Mouse (Mus musculus): ENCODE data around the gene Cep135.

The Cep135 gene

DNA sequence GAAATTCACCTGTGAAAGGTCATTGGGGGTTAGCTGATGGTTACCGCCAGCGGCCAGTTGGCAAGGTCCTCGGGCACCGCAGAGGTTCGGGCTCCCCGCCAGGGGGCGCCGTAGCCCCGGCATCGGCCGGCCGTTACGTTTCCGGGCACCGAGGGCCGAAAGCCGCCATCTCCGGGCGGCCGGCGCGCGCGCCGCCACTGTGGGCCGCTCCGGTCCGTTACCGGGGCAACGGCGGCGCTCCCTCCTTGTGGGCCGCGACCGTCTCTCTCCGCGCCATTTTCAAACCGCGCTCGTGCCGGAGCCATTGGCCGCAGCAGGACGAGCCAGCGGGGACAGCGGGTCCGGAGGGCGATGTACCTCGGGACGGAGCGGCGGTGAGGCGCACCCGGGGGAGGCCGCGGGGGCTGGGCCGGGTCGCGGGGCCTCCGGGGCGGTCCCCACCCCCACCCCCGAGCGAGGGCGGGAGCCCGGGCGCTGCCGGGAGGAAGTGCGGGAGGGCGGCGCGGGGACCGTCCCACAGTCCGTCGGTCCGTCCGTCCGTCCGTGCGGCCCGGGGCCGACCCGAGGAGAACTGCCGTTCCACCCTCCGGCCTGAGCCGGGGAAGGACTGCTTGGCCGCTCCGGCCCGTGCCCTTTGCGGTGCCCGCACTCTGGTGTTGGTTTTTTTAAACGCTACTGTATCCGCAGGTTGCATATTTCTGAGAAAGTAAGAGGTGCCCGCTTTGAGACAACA lies at the start of gene Cep135:
Gene Cep135, plus strand, starts transcription at position 148 of the 733 bp plus-strand sequence.
- peak; percentile 85 for DNase-seq (ENCODE audit: low read depth, low spot score)

- peak; percentile 98 for DNase-seq (ENCODE audit: low read depth, low spot score)
Measured at GRCm38 (mm10) chr5:76540181-76540580, 48.3 kb upstream of the Cep135 start.

DNA sequence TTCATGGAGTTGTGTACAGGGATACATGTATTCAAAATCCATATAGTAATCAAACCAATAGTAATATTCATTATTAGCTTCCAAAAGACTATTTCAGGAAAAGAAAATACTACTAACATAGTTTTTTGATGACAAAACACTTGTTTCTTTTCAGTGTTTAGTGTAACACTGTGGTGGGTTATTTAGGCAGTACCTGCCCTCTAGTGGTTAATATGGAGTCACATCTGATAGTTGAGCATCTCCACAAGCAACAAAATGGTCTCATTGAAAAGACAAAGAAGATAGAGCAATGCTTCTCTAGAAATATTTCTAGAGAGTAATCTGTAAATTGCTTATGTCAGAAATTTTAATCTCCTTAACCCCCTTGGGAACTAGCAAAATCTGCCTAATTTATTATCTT lies 47.7 kb upstream of the Cep135 start:
- peak; percentile 78 for DNase-seq (ENCODE audit: low read depth, low spot score)

- no peak for DNase-seq (ENCODE audit: low read depth, low spot score)
Measured at GRCm38 (mm10) chr5:76543200-76543599, 45.3 kb upstream of the Cep135 start.

GRCm38 (mm10) chr5:76550426-76550825 lies 38.1 kb upstream of the Cep135 start:
- no peak for DNase-seq (ENCODE audit: low read depth, low spot score)

DNA sequence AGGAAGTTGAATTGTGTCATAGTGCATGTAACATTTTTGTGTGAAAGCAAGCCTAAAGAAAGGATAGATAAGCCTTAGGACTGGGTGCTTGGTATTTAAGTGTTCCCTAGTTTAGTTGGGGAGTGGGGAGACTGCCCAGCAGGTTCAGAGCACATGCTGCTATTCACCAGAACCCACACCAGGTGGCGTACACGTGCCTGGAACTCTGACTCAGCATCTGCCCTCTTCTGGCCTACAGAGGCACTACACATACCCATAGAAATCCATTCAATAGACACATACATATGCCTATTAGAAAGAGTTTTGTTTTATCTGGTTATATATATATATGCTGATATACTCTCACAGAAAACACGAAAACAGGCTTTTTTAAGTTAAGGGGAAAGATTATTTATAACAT lies 23.2 kb upstream of the Cep135 start:
- peak; percentile 84 for DNase-seq (ENCODE audit: low read depth, low spot score)

- DNase-seq (ENCODE audit: low read depth, low spot score): no peak
Measured at GRCm38 (mm10) chr5:76574251-76574650, 14.2 kb upstream of the Cep135 start.

DNA sequence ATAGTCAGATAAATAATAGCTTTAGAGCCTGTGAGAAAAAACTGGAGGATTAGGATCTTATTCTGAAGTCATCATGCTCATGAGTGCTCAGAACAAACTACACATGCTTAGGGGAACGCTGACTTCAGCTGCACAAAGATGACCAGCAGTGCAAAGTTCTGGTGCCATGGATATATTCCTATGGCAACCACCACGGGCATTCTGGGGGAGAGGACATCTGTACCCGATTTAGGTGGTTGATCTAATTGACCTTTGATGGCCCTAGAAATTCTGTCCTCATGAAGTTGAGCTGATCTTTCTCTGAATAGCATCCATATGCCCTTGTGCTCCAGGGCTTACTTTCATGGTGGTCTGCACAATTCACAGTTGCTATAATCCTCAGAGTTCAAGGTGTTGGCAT lies 11.5 kb upstream of the Cep135 start:
- no peak for DNase-seq (ENCODE audit: low read depth, low spot score)

DNA sequence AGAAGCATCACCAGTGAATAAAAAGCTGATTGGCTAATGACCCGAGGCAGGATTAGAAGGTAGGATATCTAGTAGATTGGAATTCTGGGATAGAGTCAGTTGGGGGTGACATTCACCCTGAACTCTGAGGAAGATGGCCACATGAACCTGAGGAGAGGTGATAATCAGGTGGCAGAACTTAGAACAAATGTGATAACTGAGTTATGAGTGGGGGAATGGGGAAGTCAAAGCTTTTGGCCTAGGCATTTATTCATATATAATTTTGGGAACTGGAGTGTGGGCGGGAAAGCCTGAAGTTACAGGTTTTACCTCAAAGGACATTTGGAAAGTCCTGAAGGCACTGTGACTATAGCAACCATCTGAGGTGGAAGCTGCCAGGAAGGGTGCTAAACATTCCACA lies 3.1 kb upstream of the Cep135 start:
- no peak for DNase-seq (ENCODE audit: low read depth, low spot score)

GRCm38 (mm10) chr5:76589311-76589710 lies 813 bp downstream of the Cep135 start:
- DNase-seq (ENCODE audit: low read depth, low spot score): no peak

DNA sequence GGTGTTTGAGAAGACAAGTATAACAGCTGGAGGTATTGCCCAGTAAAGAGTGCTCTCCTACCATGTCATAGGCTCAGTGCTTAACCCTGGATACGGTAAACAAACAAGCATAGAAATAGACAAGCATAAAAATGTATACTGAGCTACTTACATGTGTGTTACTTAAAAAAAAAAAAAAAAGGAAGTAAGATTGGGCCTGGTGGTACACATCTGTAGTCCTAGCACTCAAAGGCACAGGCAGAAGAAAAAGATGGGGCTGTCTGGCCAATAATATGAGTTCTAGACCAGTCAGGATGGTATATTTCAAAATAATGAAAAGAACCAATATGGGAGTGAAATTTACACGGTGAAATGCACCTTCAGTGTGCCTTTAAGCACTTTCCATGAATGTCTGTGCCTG lies 1.5 kb downstream of the Cep135 start:
- DNase-seq (ENCODE audit: low read depth, low spot score): no peak

- DNase-seq (ENCODE audit: low read depth, low spot score): no peak
Measured at GRCm38 (mm10) chr5:76591885-76592284, 3.4 kb downstream of the Cep135 start.

DNA sequence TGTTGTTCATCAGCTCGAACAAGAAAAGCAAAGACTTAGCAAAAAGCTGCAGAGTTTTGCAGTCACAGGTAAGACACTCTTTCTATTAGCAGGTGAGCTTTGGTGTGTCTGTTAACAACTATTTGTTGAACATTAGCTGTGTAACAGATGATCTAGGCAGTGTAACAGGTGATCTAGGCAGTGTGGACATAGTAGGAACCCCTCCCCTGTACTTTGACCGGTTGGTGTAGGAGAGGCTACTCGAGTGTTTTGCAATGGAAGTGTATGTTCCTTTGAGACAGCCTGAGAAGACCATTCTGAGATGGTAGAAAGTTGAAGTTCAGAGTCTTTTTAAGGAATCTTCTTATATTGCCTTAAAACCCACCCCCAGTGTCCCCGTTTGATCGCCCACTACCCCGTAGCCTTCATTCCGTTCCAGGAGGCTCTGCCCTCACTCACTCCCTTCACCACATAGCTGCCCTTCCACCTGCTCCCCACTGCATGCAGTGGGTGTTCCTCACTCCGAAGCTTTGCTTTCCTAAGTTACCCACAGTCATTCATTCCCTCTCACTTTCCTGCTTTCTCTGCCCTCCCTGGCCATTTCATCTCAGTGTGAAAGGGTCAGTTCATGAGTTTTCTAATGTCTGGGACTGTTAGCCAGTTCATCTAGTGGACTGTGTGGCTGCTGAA lies 21.3 kb downstream of the Cep135 start:
- no peak for DNase-seq (ENCODE audit: low read depth, low spot score)

DNA sequence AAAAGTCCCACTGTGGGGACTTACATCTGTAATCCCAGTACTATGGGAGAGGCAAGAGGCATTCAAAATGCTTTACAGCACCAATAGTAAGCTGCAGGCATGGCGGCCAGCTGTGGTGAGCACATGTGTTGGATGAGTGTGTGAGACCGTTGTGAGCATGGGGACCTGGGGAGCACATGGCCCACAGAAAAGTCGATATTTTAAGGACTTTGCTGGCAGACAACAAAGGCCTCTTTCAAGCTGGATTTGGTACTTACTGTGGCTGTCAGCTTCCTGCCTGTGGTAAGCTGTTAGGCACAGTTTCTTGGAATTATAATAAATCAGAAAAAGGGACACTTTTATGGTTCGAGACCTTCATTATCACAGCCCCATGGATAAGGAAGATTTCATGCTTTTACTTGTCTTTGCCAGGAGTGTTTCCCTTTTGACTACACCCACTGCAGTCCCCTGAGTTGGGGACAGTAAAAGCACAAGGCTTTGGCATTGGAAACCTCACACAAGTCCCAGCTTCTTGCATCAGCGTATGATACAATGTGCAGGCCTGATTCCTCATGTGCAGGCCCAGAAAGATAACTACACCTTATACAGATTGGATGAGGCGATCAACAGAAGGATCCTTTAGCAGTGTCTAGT lies 24.5 kb downstream of the Cep135 start:
- DNase-seq (ENCODE audit: low read depth, low spot score): no peak

DNA sequence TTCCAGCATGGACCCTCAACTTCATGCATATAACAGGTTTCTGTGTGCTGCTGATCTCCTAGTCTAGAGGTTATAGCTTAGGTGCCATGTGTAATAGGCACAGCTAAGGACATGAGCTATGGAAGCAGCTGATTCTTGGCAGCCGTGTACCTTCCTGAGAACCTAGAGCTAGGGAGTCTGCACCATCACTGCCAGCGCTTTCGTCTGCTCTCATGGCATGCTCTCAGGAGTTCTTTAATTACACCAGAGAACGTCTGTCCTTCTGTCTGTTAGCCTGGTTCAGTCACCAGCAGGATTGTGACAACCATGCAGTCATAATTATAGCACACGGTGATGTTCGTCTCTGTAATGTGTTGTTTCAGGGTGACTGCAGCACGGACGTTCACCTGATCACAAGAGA lies 26.8 kb downstream of the Cep135 start:
- DNase-seq (ENCODE audit: low read depth, low spot score): no peak

- no peak for DNase-seq (ENCODE audit: low read depth, low spot score)
Measured at GRCm38 (mm10) chr5:76616196-76616747, 27.8 kb downstream of the Cep135 start.

GRCm38 (mm10) chr5:76618750-76619149 lies 30.3 kb downstream of the Cep135 start:
- DNase-seq (ENCODE audit: low read depth, low spot score): no peak

GRCm38 (mm10) chr5:76623759-76624158 lies 35.3 kb downstream of the Cep135 start:
- DNase-seq (ENCODE audit: low read depth, low spot score): no peak

DNA sequence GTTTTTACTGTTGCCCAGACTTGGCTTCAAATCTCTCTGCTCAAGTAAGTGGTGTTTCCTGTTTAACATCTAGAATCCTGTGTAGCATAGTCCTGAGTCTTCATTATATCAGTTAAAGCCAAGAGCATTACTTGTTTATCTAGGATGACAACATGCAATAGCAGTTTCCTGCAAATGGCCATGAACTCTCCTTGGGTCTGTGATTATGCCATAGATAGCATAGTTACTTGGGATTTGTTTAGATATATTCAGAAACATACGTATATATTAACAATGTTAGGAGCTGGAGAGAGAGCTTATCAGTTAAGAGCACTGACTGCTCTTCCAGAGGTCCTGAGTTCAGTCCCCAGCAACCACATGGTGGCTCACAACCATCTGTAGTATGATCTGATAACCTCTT lies 39.3 kb downstream of the Cep135 start:
- no peak for DNase-seq (ENCODE audit: low read depth, low spot score)

- DNase-seq (ENCODE audit: low read depth, low spot score): no peak
Measured at GRCm38 (mm10) chr5:76634012-76634411, 45.5 kb downstream of the Cep135 start.

DNA sequence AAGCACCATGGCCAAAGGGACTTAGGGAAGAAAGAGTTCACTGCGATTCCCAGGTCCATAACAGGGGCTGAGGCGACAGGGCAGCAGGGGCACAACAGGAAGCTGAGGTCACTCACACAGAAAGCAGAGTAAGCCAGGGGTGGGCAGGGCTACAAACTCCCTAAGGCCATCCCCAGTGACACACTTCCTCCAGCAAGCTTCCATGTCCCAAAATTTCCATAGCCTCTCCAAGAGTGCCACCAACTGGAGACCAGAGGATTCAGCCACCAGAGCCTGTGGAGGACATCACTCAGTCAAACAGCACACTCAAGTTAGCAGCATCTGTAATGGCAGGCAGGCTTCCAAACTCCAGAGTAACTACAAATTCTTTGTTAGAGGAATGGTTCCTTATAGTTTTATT lies 47.1 kb downstream of the Cep135 start:
- peak; percentile 27 for DNase-seq (ENCODE audit: low read depth, low spot score)

- peak; percentile 86 for DNase-seq (ENCODE audit: low read depth, low spot score)
Measured at GRCm38 (mm10) chr5:76642076-76642475, 53.6 kb downstream of the Cep135 start.

DNA sequence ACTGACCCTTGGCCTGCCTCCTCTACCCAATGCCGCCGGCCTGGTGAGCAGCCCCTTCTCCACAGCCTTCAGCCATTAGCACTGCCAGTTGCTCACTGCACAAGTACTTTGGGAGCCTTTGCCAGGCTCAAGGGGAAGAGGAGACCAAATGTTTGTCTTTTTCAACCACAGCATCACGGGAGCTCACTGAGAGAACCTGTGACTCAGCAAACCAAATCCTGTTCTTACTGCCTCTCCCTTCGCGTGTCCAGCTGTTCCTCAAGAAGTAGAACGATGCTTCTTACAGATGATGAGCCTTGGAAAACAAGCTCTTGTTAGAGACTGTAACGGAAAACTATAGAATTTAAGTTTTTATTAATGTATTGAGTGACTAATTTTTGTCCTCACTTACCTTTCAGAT lies 55.7 kb downstream of the Cep135 start:
- DNase-seq (ENCODE audit: low read depth, low spot score): peak; percentile 66

All from 3T3-L1 (cell line).